In the genomic region with DNA sequence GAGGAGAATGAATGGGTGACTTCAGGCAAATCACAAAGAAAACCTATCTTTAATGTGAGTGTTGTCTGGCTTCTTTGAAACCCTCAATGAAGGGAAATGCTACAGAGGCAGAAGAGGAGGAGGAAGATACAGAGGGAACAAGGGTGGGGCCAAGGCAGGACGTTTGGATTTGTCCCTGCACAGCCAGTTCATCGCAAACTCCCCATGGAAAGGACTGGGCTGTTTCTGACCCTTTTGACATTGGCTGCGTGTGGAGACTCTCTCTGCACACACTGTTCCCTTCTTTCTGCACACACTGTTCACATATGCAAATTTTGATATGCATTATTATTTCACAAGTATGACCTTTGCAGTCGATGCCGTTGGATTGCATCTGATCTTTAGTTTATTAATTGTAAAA, we compare ENCODE assay signal across 16 mouse cellular contexts.
"Had no signal": no experiment of that assay in that cellular context is flagged by ENCODE, and none has a peak within 500 bp of the region (broad histone marks: within the 10 kb centered on the region; RNA-seq: fewer than 3 reads in every experiment).

No protein-coding gene starts in this region.

- H3K4me3 ChIP-seq: limb, embryonic 15.5 days; liver, embryonic 12.5 days; myocyte; neural tube, embryonic 15.5 days had no signal

- DNase-seq: kidney, adult 8-10 months; kidney, postnatal 36 days; layer of hippocampus, adult 9-11 months; layer of hippocampus, postnatal 36 days; lung, embryonic 14.5 days; lung, postnatal 14 days; right cerebral cortex, adult 18-20 months; right cerebral cortex, postnatal 25 days; thymus, postnatal 36 days had no signal

- H3K9ac ChIP-seq: limb, embryonic 15.5 days; liver, embryonic 12.5 days; lung, embryonic 14.5 days; neural tube, embryonic 15.5 days had no signal

- H3K36me3 ChIP-seq: limb, embryonic 15.5 days; liver, embryonic 12.5 days; neural tube, embryonic 15.5 days had no signal

- ATAC-seq: liver, embryonic 12.5 days had no signal

- H3K27me3 ChIP-seq: limb, embryonic 15.5 days; liver, embryonic 12.5 days; megakaryocyte, embryonic 14.5 days; neural tube, embryonic 15.5 days had no signal

- H3K27ac ChIP-seq: kidney, postnatal 0 days; limb, embryonic 15.5 days; liver, embryonic 12.5 days; macrophage; neural tube, embryonic 15.5 days had no signal

- H3K9me3 ChIP-seq: limb, embryonic 15.5 days; liver, embryonic 12.5 days; megakaryocyte, embryonic 14.5 days; neural tube, embryonic 15.5 days had no signal

- H3K4me2 ChIP-seq: limb, embryonic 15.5 days; liver, embryonic 12.5 days; lung, embryonic 14.5 days; neural tube, embryonic 15.5 days had no signal
